Mouse (Mus musculus) hindbrain, embryonic 12.5 days (tissue): ENCODE data around the gene Ino80e. TPM values are rescaled to one million over a fixed set of nuclear protein-coding genes. Genes with fewer than 3 reads are reported as not detected.
"Not testable (repeated sequence)": the region's sequence is repeated elsewhere in the genome, so short reads cannot be mapped to it uniquely, and the experiment has no call there.

Experiments used
- ATAC-seq: fragments of 200-750 bp; cut with Nextera tagmentation; 2 replicates; pipeline ENCODE4 v1.8.0; 2017; ENCODE audit warnings: moderate TSS enrichment; ENCODE audit not compliant: low FRiP score
- H3K27ac ChIP-seq: fragments of 300-500 bp; sonication (generic); 2 replicates; pipeline ENCODE4 v1.5.1; 2016; ENCODE audit warnings: mild to moderate bottlenecking
- H3K27me3 ChIP-seq: fragments of 300-500 bp; sonication (generic); 2 replicates; pipeline ENCODE4 v1.6.1; 2016; ENCODE audit warnings: mild to moderate bottlenecking
- H3K36me3 ChIP-seq: fragments of 300-500 bp; sonication (generic); 2 replicates; pipeline ENCODE4 v1.6.1; 2016; ENCODE audit warnings: mild to moderate bottlenecking
- H3K4me1 ChIP-seq: fragments of 300-500 bp; sonication (generic); 2 replicates; pipeline ENCODE4 v1.6.1; 2016
- H3K4me2 ChIP-seq: fragments of 300-500 bp; sonication (generic); replicated peaks from 2 replicates; pipeline ENCODE4 v1.6.1; 2016; ENCODE audit warnings: mild to moderate bottlenecking
- H3K4me3 ChIP-seq: fragments of 300-500 bp; sonication (generic); 2 replicates; pipeline ENCODE4 v1.5.1; 2016; ENCODE audit warnings: mild to moderate bottlenecking
- H3K9ac ChIP-seq: fragments of 300-500 bp; sonication (generic); 2 replicates; pipeline ENCODE4 v1.6.1; 2016; ENCODE audit warnings: mild to moderate bottlenecking, moderate library complexity
- H3K9me3 ChIP-seq: fragments of 300-500 bp; sonication (generic); replicated peaks from 2 replicates; pipeline ENCODE4 v1.6.1; 2016; ENCODE audit warnings: mild to moderate bottlenecking
- whole genome bisulfite sequencing: fragments of 180-500 bp; shearing (Covaris S2); methylation state at CpG from one replicate; pipeline ENCODE4 v1.1.7; 2016; 5-methylcytosine and 5-hydroxymethylcytosine counted together
- polyA plus RNA-seq: library from polyadenylated mRNA; unstranded; fragments of >200 nt; fragmentation: Nextera tagmentation; extraction: Ambion mirVana; gene quantifications from 2 replicates; pipeline ENCODE4 v1.2.1, GENCODE M21; 2016

Ino80e gene
- 89.0 and 92.6 TPM in 2 replicates for polyA plus RNA-seq

- WGBS, result under 1% methylated on average over 41 of the region's 41 CpGs
- H3K27me3 ChIP-seq, result no peaks in the 10 kb centered on the region
- H3K9me3 ChIP-seq, result no peaks in the 10 kb centered on the region
- peak within 1 kb of the TSS; percentile 63 for H3K4me3 ChIP-seq
- H3K4me2 ChIP-seq, result peak within 1 kb of the TSS; percentile 81
- ATAC-seq, result peak; percentile 72
- H3K36me3 ChIP-seq, result peaks cover 55% of the 10 kb centered on the region
- peaks cover 29% of the 10 kb centered on the region for H3K4me1 ChIP-seq
- peak within 1 kb of the TSS; percentile 72 for H3K9ac ChIP-seq
- H3K27ac ChIP-seq, result peak within 1 kb of the TSS; percentile 77
These were observed at the start of gene Ino80e for GRCm38 (mm10) chr7:126862147-126862784. Gene Ino80e (minus strand): TSS chr7:126862377.

GRCm38 (mm10) chr7:126905590-126905989, 43.4 kb upstream of the Ino80e start:
- no peak overlapping the region for H3K4me2 ChIP-seq
- H3K4me3 ChIP-seq, result no peak overlapping the region
- H3K4me1 ChIP-seq, result no peaks in the 10 kb centered on the region
- H3K27me3 ChIP-seq, result no peaks in the 10 kb centered on the region
- no peaks in the 10 kb centered on the region for H3K9me3 ChIP-seq
- H3K27ac ChIP-seq, result no peak overlapping the region
- 83% methylated on average over 3 of the region's 3 CpGs for WGBS
- H3K9ac ChIP-seq, result no peak overlapping the region
- no peak for ATAC-seq
- no peaks in the 10 kb centered on the region for H3K36me3 ChIP-seq

GRCm38 (mm10) chr7:126899781-126900180, 37.6 kb upstream of the Ino80e start:
- H3K9ac ChIP-seq, H3K27me3 ChIP-seq, H3K4me2 ChIP-seq, H3K27ac ChIP-seq, H3K4me3 ChIP-seq, H3K36me3 ChIP-seq, H3K9me3 ChIP-seq, ATAC-seq: not testable (repeated sequence)
- WGBS, result 96% methylated on average over 7 of the region's 9 CpGs
- peaks cover 15% of the 10 kb centered on the region for H3K4me1 ChIP-seq

GRCm38 (mm10) chr7:126898102-126898990, 36.2 kb upstream of the Ino80e start:
- Histone ChIP-seq H3K9me3 (no peaks in the 10 kb centered on the region), H3K4me3 (peak overlapping the region; percentile 53), H3K9ac (peak overlapping the region; percentile 77), H3K4me2 (peak overlapping the region; percentile 70), H3K27me3 (no peaks in the 10 kb centered on the region), H3K27ac (peak overlapping the region; percentile 64; the same call in 1 of the 2 replicates), H3K36me3 (no peaks in the 10 kb centered on the region), H3K4me1 (peaks cover 15% of the 10 kb centered on the region)
- peak; percentile 93 for ATAC-seq
- 12% methylated on average over 37 of the region's 37 CpGs for WGBS

GRCm38 (mm10) chr7:126897390-126898101, 35.4 kb upstream of the Ino80e start:
- Histone ChIP-seq H3K36me3 (no peaks in the 10 kb centered on the region), H3K9me3 (no peaks in the 10 kb centered on the region), H3K27me3 (no peaks in the 10 kb centered on the region), H3K4me1 (peaks cover 15% of the 10 kb centered on the region), H3K4me3 (peak overlapping the region; percentile 53), H3K27ac (peak overlapping the region; percentile 64; the same call in 1 of the 2 replicates), H3K9ac (peak overlapping the region; percentile 77), H3K4me2 (peak overlapping the region; percentile 70)
- 24% methylated on average over 16 of the region's 16 CpGs for WGBS
- ATAC-seq, result peak; percentile 63

GRCm38 (mm10) chr7:126896912-126897311, 34.7 kb upstream of the Ino80e start:
- H3K9me3 ChIP-seq, result no peaks in the 10 kb centered on the region
- H3K4me1 ChIP-seq, result peaks cover 15% of the 10 kb centered on the region
- H3K36me3 ChIP-seq, result no peaks in the 10 kb centered on the region
- H3K4me3 ChIP-seq, result no peak overlapping the region
- H3K27me3 ChIP-seq, result no peaks in the 10 kb centered on the region
- no peak overlapping the region for H3K27ac ChIP-seq
- H3K4me2 ChIP-seq, result peak overlapping the region; percentile 70
- no peak for ATAC-seq
- WGBS, result 88% methylated on average over 5 of the region's 5 CpGs
- H3K9ac ChIP-seq, result no peak overlapping the region

GRCm38 (mm10) chr7:126888852-126889251, 26.7 kb upstream of the Ino80e start:
- H3K4me1 ChIP-seq, result no peaks in the 10 kb centered on the region
- peaks cover 9% of the 10 kb centered on the region for H3K36me3 ChIP-seq
- no peak for ATAC-seq
- H3K9ac ChIP-seq, result no peak overlapping the region
- no peaks in the 10 kb centered on the region for H3K27me3 ChIP-seq
- 57% methylated on average over 7 of the region's 7 CpGs for WGBS
- no peaks in the 10 kb centered on the region for H3K9me3 ChIP-seq
- no peak overlapping the region for H3K27ac ChIP-seq
- H3K4me2 ChIP-seq, result no peak overlapping the region
- no peak overlapping the region for H3K4me3 ChIP-seq

- Histone ChIP-seq H3K4me3 (no peak overlapping the region), H3K27ac (no peak overlapping the region), H3K9ac (no peak overlapping the region), H3K9me3 (no peaks in the 10 kb centered on the region), H3K36me3 (peaks cover 9% of the 10 kb centered on the region), H3K4me1 (peaks cover 15% of the 10 kb centered on the region), H3K27me3 (no peaks in the 10 kb centered on the region), H3K4me2 (no peak overlapping the region)
- ATAC-seq, result no peak
- WGBS, result 83% methylated on average over 5 of the region's 5 CpGs
These were observed 25.1 kb upstream of the Ino80e start for GRCm38 (mm10) chr7:126887281-126887680.

GRCm38 (mm10) chr7:126884286-126885164, 22.3 kb upstream of the Ino80e start, which contains the start of gene Taok2:
Gene Taok2 (minus strand): TSS chr7:126884703.
- Histone ChIP-seq H3K27me3 (no peaks in the 10 kb centered on the region), H3K4me3 (peak within 1 kb of the TSS; percentile 79), H3K27ac (peak within 1 kb of the TSS; percentile 95), H3K4me1 (peaks cover 36% of the 10 kb centered on the region), H3K9ac (peak within 1 kb of the TSS; percentile 93), H3K9me3 (no peaks in the 10 kb centered on the region), H3K36me3 (peaks cover 10% of the 10 kb centered on the region), H3K4me2 (peak within 1 kb of the TSS; percentile 97)
- peak; percentile 97 for ATAC-seq
- under 1% methylated on average over 56 of the region's 56 CpGs for WGBS

- no peaks in the 10 kb centered on the region for H3K27me3 ChIP-seq
- H3K4me1 ChIP-seq, result peaks cover 36% of the 10 kb centered on the region
- peak overlapping the region; percentile 93 for H3K9ac ChIP-seq
- no peaks in the 10 kb centered on the region for H3K9me3 ChIP-seq
- H3K27ac ChIP-seq, result peak overlapping the region; percentile 95
- 0% methylated on average over 15 of the region's 15 CpGs for WGBS
- H3K36me3 ChIP-seq, result peaks cover 17% of the 10 kb centered on the region
- H3K4me2 ChIP-seq, result peak overlapping the region; percentile 97
- peak; percentile 20 for ATAC-seq
- peak overlapping the region; percentile 79 for H3K4me3 ChIP-seq
These were observed 21.6 kb upstream of the Ino80e start for GRCm38 (mm10) chr7:126883731-126884181.

GRCm38 (mm10) chr7:126881040-126881439, 18.9 kb upstream of the Ino80e start:
- H3K9ac ChIP-seq, result 0 out of 2 replicates have a peak overlapping the region, but pooled peaks have one; percentile 93
- peaks cover 36% of the 10 kb centered on the region for H3K4me1 ChIP-seq
- WGBS, result 87% methylated on average over 6 of the region's 6 CpGs
- no peaks in the 10 kb centered on the region for H3K27me3 ChIP-seq
- no peak overlapping the region for H3K27ac ChIP-seq
- H3K4me3 ChIP-seq, result no peak overlapping the region
- ATAC-seq, result no peak
- peaks cover 44% of the 10 kb centered on the region for H3K36me3 ChIP-seq
- H3K4me2 ChIP-seq, result peak overlapping the region; percentile 97
- no peaks in the 10 kb centered on the region for H3K9me3 ChIP-seq
